Mouse (Mus musculus) forebrain, embryonic 16.5 days (tissue): ENCODE data around the gene Car10. TPM values are rescaled to one million over a fixed set of nuclear protein-coding genes. Genes with fewer than 3 reads are reported as not detected.

ENCODE experiments used
- ATAC-seq: fragments of 200-750 bp; cut with Nextera tagmentation; 2 replicates; pipeline ENCODE4 v1.8.0; 2017; ENCODE audit warnings: mild to moderate bottlenecking, moderate library complexity
- H3K27ac ChIP-seq: fragments of 300-500 bp; sonication (generic); 2 replicates; pipeline ENCODE4 v1.5.1; 2014; ENCODE audit warnings: low read length, control low read depth
- H3K27me3 ChIP-seq: fragments of 300-500 bp; sonication (generic); replicated peaks from 2 replicates; pipeline ENCODE4 v1.6.1; 2014; ENCODE audit warnings: low read length; ENCODE audit not compliant: control insufficient read depth, insufficient read depth
- H3K36me3 ChIP-seq: fragments of 300-500 bp; sonication (generic); 2 replicates; pipeline ENCODE4 v1.6.1; 2014; ENCODE audit not compliant: control insufficient read depth, insufficient read depth
- H3K4me1 ChIP-seq: fragments of 300-500 bp; sonication (generic); replicated peaks from 2 replicates; pipeline ENCODE4 v1.6.1; 2014; ENCODE audit warnings: low read length; ENCODE audit not compliant: control insufficient read depth, insufficient read depth
- H3K4me2 ChIP-seq: fragments of 300-500 bp; sonication (generic); 2 replicates; pipeline ENCODE4 v1.6.1; 2014; ENCODE audit warnings: mild to moderate bottlenecking, low read length, control low read depth
- H3K4me3 ChIP-seq: fragments of 300-500 bp; sonication (generic); replicated peaks from 2 replicates; pipeline ENCODE4 v1.5.1; 2014; ENCODE audit warnings: mild to moderate bottlenecking, low read length, control low read depth
- H3K9ac ChIP-seq: fragments of 300-500 bp; sonication (generic); replicated peaks from 2 replicates; pipeline ENCODE4 v1.6.1; 2014; ENCODE audit warnings: low read depth, low read length, control low read depth
- H3K9me3 ChIP-seq: fragments of 300-500 bp; sonication (generic); 2 replicates; pipeline ENCODE4 v1.6.1; 2016; ENCODE audit warnings: low read length; ENCODE audit not compliant: control insufficient read depth
- WGBS: fragments of 180-500 bp; shearing (Covaris S2); extraction: QIAGEN DNeasy Blood & Tissue Kit; methylation state at CpG from one replicate; pipeline ENCODE4 v1.1.7; 2014; 5-methylcytosine and 5-hydroxymethylcytosine counted together
- polyA plus RNA-seq: library from polyadenylated mRNA; unstranded; fragments of >200 nt; fragmentation: Nextera tagmentation; extraction: Ambion mirVana; gene quantifications from 2 replicates; pipeline ENCODE4 v1.2.1, GENCODE M21; 2015

Gene Car10
- polyA plus RNA-seq, 1 experiment from 2014 or later, result 18.6 TPM

GRCm38 (mm10) chr11:93514396-93514795 lies 416.6 kb downstream of the Car10 start:
- WGBS, result 37% methylated on average over 2 of the region's 2 CpGs
- ATAC-seq, result no peak

GRCm38 (mm10) chr11:93515566-93515965 lies 417.7 kb downstream of the Car10 start:
- WGBS, result 64% methylated on average over 6 of the region's 6 CpGs

More at GRCm38 (mm10) chr11:93514396-93514795, 416.6 kb downstream of the Car10 start:
- H3K9ac ChIP-seq, result no peak overlapping the region
- no peak overlapping the region for H3K27ac ChIP-seq
- H3K9me3 ChIP-seq, result no peaks in the 10 kb centered on the region
- no peaks in the 10 kb centered on the region for H3K36me3 ChIP-seq
- no peaks in the 10 kb centered on the region for H3K4me1 ChIP-seq
- H3K4me2 ChIP-seq, result no peak overlapping the region
- H3K4me3 ChIP-seq, result no peak overlapping the region
- H3K27me3 ChIP-seq, result no peaks in the 10 kb centered on the region

GRCm38 (mm10) chr11:93516216-93516615 lies 418.4 kb downstream of the Car10 start:
- ATAC-seq, result no peak
- Histone ChIP-seq H3K4me1 (no peaks in the 10 kb centered on the region), H3K27me3 (no peaks in the 10 kb centered on the region), H3K9me3 (no peaks in the 10 kb centered on the region), H3K27ac (no peak overlapping the region), H3K36me3 (no peaks in the 10 kb centered on the region), H3K9ac (no peak overlapping the region), H3K4me2 (no peak overlapping the region), H3K4me3 (no peak overlapping the region)
- 92% methylated on average over 9 of the region's 9 CpGs for WGBS

More at GRCm38 (mm10) chr11:93515566-93515965, 417.7 kb downstream of the Car10 start:
- no peaks in the 10 kb centered on the region for H3K9me3 ChIP-seq
- no peaks in the 10 kb centered on the region for H3K27me3 ChIP-seq
- H3K4me3 ChIP-seq, result no peak overlapping the region
- no peaks in the 10 kb centered on the region for H3K36me3 ChIP-seq
- ATAC-seq, result no peak
- no peak overlapping the region for H3K9ac ChIP-seq
- H3K27ac ChIP-seq, result no peak overlapping the region
- H3K4me2 ChIP-seq, result no peak overlapping the region
- H3K4me1 ChIP-seq, result no peaks in the 10 kb centered on the region

- ATAC-seq, result no peak
- no peak overlapping the region for H3K9ac ChIP-seq
- H3K4me1 ChIP-seq, result no peaks in the 10 kb centered on the region
- WGBS, result 76% methylated on average over 2 of the region's 2 CpGs
- H3K27ac ChIP-seq, result no peak overlapping the region
- no peak overlapping the region for H3K4me2 ChIP-seq
- no peaks in the 10 kb centered on the region for H3K9me3 ChIP-seq
- H3K4me3 ChIP-seq, result no peak overlapping the region
- H3K27me3 ChIP-seq, result no peaks in the 10 kb centered on the region
- H3K36me3 ChIP-seq, result no peaks in the 10 kb centered on the region
Observed at GRCm38 (mm10) chr11:93516946-93517345, 419.1 kb downstream of the Car10 start.

- H3K4me2 ChIP-seq, result no peak overlapping the region
- H3K36me3 ChIP-seq, result no peaks in the 10 kb centered on the region
- H3K27ac ChIP-seq, result no peak overlapping the region
- ATAC-seq, result no peak
- no peaks in the 10 kb centered on the region for H3K9me3 ChIP-seq
- WGBS, result 89% methylated on average over 3 of the region's 3 CpGs
- H3K4me1 ChIP-seq, result no peaks in the 10 kb centered on the region
- no peak overlapping the region for H3K4me3 ChIP-seq
- H3K9ac ChIP-seq, result no peak overlapping the region
- no peaks in the 10 kb centered on the region for H3K27me3 ChIP-seq
Observed at GRCm38 (mm10) chr11:93522501-93522900, 424.7 kb downstream of the Car10 start.

GRCm38 (mm10) chr11:93525921-93526320 lies 428.1 kb downstream of the Car10 start:
- no peak overlapping the region for H3K4me3 ChIP-seq
- ATAC-seq, result no peak
- H3K9ac ChIP-seq, result no peak overlapping the region
- 85% methylated on average over 3 of the region's 3 CpGs for WGBS
- no peaks in the 10 kb centered on the region for H3K27me3 ChIP-seq
- H3K9me3 ChIP-seq, result no peaks in the 10 kb centered on the region
- no peak overlapping the region for H3K27ac ChIP-seq
- H3K4me2 ChIP-seq, result no peak overlapping the region
- H3K4me1 ChIP-seq, result no peaks in the 10 kb centered on the region
- H3K36me3 ChIP-seq, result no peaks in the 10 kb centered on the region

- no peak overlapping the region for H3K4me3 ChIP-seq
- WGBS, result 50% methylated on average over 7 of the region's 7 CpGs
- no peaks in the 10 kb centered on the region for H3K9me3 ChIP-seq
- ATAC-seq, result no peak
- no peak overlapping the region for H3K9ac ChIP-seq
- no peaks in the 10 kb centered on the region for H3K4me1 ChIP-seq
- no peak overlapping the region for H3K27ac ChIP-seq
- no peaks in the 10 kb centered on the region for H3K36me3 ChIP-seq
- H3K4me2 ChIP-seq, result no peak overlapping the region
- H3K27me3 ChIP-seq, result no peaks in the 10 kb centered on the region
Observed at GRCm38 (mm10) chr11:93531029-93531680, 433.3 kb downstream of the Car10 start.

- H3K9ac ChIP-seq, result no peak overlapping the region
- H3K27me3 ChIP-seq, result no peaks in the 10 kb centered on the region
- no peak overlapping the region for H3K4me2 ChIP-seq
- no peak for ATAC-seq
- H3K4me3 ChIP-seq, result no peak overlapping the region
- H3K36me3 ChIP-seq, result no peaks in the 10 kb centered on the region
- WGBS, result 88% methylated on average over 6 of the region's 6 CpGs
- H3K4me1 ChIP-seq, result no peaks in the 10 kb centered on the region
- no peaks in the 10 kb centered on the region for H3K9me3 ChIP-seq
- no peak overlapping the region for H3K27ac ChIP-seq
Observed at GRCm38 (mm10) chr11:93536244-93536643, 438.4 kb downstream of the Car10 start.

GRCm38 (mm10) chr11:93548904-93549303 lies 451.1 kb downstream of the Car10 start:
- WGBS, result 49% methylated on average over 5 of the region's 5 CpGs
- no peak for ATAC-seq
- H3K9me3 ChIP-seq, result no peaks in the 10 kb centered on the region
- no peak overlapping the region for H3K4me3 ChIP-seq
- H3K4me1 ChIP-seq, result no peaks in the 10 kb centered on the region
- no peak overlapping the region for H3K27ac ChIP-seq
- no peak overlapping the region for H3K9ac ChIP-seq
- no peaks in the 10 kb centered on the region for H3K27me3 ChIP-seq
- no peaks in the 10 kb centered on the region for H3K36me3 ChIP-seq
- H3K4me2 ChIP-seq, result no peak overlapping the region

- WGBS, result 1% methylated on average over 3 of the region's 3 CpGs
- no peak overlapping the region for H3K4me2 ChIP-seq
- ATAC-seq, result no peak
Observed at GRCm38 (mm10) chr11:93550908-93551307, 453.1 kb downstream of the Car10 start.

More at GRCm38 (mm10) chr11:93550908-93551307, 453.1 kb downstream of the Car10 start:
- no peaks in the 10 kb centered on the region for H3K4me1 ChIP-seq
- no peaks in the 10 kb centered on the region for H3K9me3 ChIP-seq
- H3K4me3 ChIP-seq, result no peak overlapping the region
- no peaks in the 10 kb centered on the region for H3K36me3 ChIP-seq
- no peak overlapping the region for H3K27ac ChIP-seq
- H3K27me3 ChIP-seq, result no peaks in the 10 kb centered on the region
- H3K9ac ChIP-seq, result no peak overlapping the region
